Mouse (Mus musculus) cerebellum, adult (tissue): ENCODE measurements at regions not wholly inside any gene's neighbourhood (a gene's known extent, or its start where the extent isn't known, plus 50 kb on each side); places are given as distances from the start of the nearest gene placed in this dataset.

Experiments used
- ATAC-seq: cut with Nextera tagmentation; 2 replicates; pipeline ENCODE4 v1.9.2; 2017; ENCODE audit warnings: mild to moderate bottlenecking, moderate library complexity, mixed read lengths; ENCODE audit not compliant: insufficient number of reproducible peaks, low FRiP score, low TSS enrichment

GRCm38 (mm10) chr19:14957154-14957553 is 359.3 kb upstream of the Tle4 start:
- ATAC-seq, result no peak

- ATAC-seq, result no peak
These were observed 358.5 kb upstream of the Tle4 start for GRCm38 (mm10) chr19:14956392-14956791.

DNA sequence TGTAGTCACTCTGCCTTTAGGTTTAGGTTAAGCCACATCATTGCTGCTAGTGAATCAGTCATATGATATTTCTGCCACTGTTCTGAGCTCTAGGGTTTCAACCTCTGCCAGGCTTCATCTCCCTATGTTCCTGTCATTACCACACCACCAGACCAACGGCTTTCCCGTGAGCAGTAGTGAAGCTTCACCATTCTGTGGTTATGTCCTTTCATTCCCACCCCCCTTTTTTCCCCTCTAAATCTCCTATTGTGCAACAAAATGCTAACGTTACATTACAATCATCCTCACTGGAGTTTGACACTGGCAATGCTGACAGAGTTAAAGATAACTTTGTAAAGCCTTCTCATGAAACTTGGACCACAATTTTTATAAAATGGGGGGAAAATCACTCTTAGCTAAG is 358.1 kb upstream of the Tle4 start:
- no peak for ATAC-seq

- ATAC-seq, result no peak
These were observed 342.5 kb upstream of the Tle4 start for GRCm38 (mm10) chr19:14940207-14940952.

DNA sequence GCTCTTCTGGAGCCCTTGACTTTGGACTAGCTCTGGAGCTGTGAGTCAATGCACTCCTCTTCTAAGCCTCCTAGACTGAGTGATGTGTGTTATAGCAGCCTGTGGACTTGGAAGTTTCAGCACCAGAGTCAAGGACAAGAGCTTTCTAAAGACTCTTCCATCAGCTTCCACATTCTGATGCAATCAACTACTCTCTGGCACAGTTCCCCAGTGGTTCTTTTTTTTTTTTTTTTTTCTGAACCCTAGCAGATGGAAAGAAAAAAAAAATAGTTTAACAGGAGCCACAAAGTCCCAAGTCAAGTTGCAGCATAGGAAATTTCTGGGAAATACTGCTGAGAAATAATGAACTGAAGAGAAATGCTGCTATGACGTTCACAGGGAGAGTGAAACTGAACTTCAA is 324.4 kb upstream of the Tle4 start:
- ATAC-seq, result no peak

DNA sequence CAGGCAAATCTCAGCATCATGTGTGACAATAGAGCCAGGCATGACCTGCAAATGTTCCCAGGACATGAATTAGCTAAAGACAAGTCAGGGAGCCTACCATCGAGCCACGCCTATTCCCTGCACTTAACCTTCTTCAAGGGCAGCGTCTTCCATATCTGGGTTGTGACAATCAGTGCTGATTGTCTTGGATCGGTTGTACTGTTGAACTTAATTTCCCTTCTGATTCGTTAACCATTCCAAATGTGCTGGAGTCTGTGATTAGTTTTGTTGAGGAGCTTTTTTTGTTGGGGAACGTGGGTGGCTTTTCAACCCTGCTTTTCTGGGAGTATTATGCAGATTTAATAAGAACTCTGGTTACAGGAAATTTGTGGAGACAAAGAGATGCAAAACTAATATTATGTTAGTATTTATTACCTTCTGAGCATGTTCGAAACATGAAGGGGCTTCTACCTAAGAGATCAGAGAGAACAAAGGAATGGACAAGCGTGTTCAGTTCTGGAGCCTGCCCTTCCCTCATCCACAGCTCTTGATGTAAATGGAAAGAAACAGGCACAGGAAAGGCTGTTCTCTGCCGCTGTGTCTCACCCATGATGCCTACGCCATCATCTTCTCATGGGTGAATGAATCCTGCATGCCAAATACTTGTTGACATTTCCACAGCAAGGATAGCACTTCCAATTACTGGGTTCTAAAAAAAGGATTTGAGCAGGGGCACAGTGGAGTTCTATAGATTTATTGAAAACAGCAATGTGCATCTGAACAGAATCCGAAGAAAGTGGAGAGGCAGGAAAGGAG is 313.4 kb upstream of the Tle4 start:
- ATAC-seq, result no peak

DNA sequence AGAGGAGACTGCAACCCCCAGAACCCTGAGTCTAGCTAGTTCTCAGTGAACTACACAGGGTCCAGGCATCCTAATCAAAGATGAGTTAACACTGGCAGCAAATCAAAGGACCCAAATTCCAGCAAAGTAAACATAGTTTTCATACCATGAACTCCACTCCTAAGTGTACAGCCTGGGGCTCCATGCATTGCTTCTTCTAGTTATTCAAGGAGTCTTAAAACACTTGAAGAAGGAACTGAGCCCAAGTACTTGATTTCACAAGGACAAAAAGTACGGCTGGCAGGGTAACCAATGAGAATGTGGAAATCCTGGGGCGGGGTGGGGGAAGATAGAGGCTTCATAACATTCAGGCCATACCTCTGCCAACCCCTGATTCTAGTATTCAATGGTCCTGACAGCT is 297.0 kb upstream of the Tle4 start:
- ATAC-seq, result no peak

DNA sequence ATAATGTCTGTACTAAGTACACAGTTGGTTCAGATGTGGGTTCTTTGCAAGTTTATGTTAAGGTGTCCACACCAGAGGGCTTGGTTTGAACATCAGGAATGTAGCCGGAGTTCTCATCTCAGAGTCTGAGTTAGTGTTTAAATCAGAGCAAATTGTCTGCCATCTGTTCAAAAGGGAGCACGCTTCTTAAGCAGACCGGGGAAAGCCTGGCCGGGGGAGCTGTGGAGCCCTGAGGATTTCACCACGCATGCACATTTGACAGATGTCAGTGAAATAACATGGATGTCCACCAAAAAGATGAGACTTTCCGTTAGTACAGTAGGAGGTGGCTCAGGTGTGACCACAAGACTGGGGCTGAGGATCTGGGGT is 294.5 kb upstream of the Tle4 start:
- ATAC-seq, result no peak

GRCm38 (mm10) chr19:14891689-14892389 is 294.0 kb upstream of the Tle4 start:
- ATAC-seq, result no peak

GRCm38 (mm10) chr19:14891090-14891428 is 293.2 kb upstream of the Tle4 start:
- no peak for ATAC-seq

- peak; percentile 43; the same call in 1 of the 2 replicates for ATAC-seq
These were observed 292.6 kb upstream of the Tle4 start for GRCm38 (mm10) chr19:14890241-14891089.

GRCm38 (mm10) chr19:14889794-14890193 is 291.9 kb upstream of the Tle4 start:
- no peak for ATAC-seq

- no peak for ATAC-seq
These were observed 286.0 kb upstream of the Tle4 start for GRCm38 (mm10) chr19:14883707-14884421.

- ATAC-seq, result no peak
These were observed 283.0 kb upstream of the Tle4 start for GRCm38 (mm10) chr19:14880818-14881217.

- no peak for ATAC-seq
These were observed 276.1 kb upstream of the Tle4 start for GRCm38 (mm10) chr19:14873986-14874385.

DNA sequence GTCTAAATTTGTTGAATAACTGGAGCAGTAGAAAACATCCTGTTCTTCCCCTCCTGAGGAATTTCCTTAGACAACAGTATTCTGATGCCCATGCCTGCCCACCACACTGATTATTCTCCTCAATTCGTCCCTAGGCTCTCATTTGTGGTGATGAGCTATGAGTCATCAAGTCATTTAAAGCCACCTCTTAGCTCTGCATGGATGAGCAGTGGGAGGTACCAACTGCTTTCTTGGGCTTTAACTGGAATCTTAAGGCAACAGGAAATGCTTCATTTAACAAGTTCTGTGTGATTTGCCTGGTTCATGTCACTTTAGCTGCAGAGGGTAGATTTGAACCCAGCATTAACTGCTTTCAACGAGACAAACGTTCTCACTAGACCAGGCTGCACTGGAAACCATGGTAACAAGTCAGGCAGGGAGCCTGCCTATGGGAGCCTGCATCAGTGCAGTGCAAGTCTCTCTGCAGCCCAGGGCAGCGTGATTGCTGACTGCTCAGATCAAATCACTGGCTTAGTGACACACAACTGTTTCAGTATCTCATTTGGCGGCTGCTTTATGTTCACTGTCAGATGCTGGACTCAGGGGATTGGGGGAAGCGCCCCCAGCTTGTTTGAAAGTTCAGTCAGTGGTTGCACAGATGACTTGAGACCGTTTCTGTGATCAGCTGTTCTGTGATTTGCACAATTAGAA is 273.5 kb upstream of the Tle4 start:
- no peak for ATAC-seq

GRCm38 (mm10) chr19:14862654-14863468 is 265.0 kb upstream of the Tle4 start:
- no peak for ATAC-seq

GRCm38 (mm10) chr19:14855036-14855435 is 257.2 kb upstream of the Tle4 start:
- no peak for ATAC-seq
